Mouse (Mus musculus) spleen, adult 2 months (tissue): ENCODE measurements around the gene Rbp7.

ENCODE experiments used
- CTCF ChIP-seq: fragments of 200-500 bp; IDR thresholded peaks from 2 replicates; pipeline ENCODE4 v1.5.1; 2011; ENCODE audit warnings: mild to moderate bottlenecking, inconsistent platforms; ENCODE audit not compliant: insufficient read depth, insufficient read length, insufficient replicate concordance; ENCODE audit errors: extremely low read depth
- POLR2A ChIP-seq: fragments of 200-500 bp; IDR thresholded peaks from 2 replicates; pipeline ENCODE4 v1.6.1; 2011; ENCODE audit warnings: low read depth, low read length, inconsistent platforms

GRCm38 (mm10) chr4:149444465-149444864 lies 10.3 kb downstream of the Rbp7 start:
- TF ChIP-seq CTCF = no peak
- no peak for TF ChIP-seq POLR2A
